Mouse (Mus musculus) heart, postnatal 36 days (tissue): ENCODE measurements at regions not wholly inside any gene's neighbourhood (a gene's known extent, or its start where the extent isn't known, plus 50 kb on each side); places are given as distances from the start of the nearest gene placed in this dataset.

ENCODE experiments used
- DNase-seq, 2 experiments: peaks; one replicate each; pipeline ENCODE4 v3.0.0; 2021 to 2022
- intact Hi-C: fragments of 180-260 bp; cut with DNase I; formaldehyde crosslinking; loops from one replicate; pipeline ENCODE4 v1.15.1; 2025

GRCm38 (mm10) chr9:14089791-14090256, 185.0 kb upstream of the Sesn3 start:
- intact Hi-C loops, result no loop called here
- peak; percentile 55 to 61 for DNase-seq

DNA sequence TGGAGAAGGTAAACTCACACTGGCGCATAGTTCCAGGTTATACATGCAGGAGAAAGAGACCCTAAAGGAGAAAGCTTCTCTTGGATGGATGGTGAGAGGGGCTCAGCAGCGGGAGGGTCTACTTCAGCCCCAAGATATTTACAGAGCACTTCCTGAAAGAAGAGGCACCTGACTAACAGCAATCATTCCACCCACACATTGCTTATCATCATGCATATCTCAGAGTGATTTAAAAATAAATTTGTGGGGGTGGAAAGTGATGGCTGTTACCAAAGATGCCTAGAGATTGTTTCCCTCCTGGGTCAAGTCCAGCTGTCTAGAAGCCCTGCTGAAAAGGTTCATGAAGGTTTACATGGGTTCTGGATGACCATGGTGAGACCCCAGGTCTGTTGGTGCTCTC, 184.4 kb upstream of the Sesn3 start:
- DNase-seq, result no peak
- intact Hi-C loops, result no loop called here

DNA sequence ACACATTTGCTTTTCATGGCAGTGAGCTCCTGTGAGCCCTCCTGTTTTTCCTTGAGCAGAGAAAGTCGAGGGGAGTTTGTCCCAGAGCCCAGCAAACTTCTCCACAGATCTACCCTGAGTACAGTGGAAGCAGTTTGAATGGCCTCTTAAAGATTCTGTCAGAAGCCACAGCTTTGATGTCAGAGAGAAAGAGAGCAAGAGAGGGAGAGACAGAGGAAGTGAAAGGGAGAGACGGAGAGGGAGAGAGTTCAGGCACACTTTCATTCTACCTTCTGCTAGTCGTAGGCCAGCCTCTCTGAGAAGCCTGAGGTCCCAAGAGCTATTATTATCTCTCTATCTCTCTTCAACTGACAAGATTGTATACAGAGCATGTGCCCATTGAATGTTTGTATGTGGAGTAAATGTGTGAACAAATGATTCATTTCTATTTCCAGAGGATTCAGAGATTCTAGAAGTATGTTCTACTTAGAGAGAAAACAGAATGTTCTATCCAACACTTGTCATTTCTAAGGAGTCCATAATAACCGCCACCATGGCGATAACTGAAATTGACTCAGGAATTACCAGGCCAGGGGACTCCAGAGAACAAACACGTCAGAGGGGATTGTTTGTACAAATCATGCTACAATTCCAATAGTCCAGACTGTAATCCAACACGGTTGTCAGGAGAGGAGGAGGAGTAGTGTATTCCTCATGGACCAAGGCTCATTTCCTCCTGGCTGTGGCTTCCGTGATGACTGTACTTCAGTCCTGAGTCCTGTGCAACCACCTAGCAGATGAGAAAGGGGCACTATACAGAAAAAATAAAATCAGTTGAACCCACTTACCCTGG, 183.6 kb upstream of the Sesn3 start:
- intact Hi-C loops, result no loop called here
- DNase-seq, result no peak

- no peak for DNase-seq
- intact Hi-C loops, result no loop called here
Measured at GRCm38 (mm10) chr9:14092996-14093442, 181.8 kb upstream of the Sesn3 start.

DNA sequence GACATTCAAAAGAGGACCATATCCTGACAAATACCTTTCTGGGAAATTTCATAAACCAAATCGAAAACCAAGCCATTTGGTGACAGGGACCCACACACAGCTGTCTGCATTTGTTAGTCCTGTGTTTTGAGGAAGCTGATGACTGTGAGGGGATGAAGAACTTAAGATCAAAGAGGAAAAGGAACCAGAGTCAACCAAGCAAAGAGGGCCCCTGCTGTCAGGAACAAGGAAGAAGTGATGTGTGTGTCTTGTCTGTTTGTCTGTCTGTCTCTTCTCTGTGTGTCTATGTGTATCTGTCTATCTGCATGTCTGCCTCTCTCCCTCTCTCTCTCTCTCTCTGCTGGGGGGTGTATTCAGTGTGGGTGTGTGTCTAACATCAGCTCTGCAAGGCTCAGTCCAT, 171.3 kb upstream of the Sesn3 start:
- no peak for DNase-seq
- intact Hi-C loops, result no loop called here

GRCm38 (mm10) chr9:14104921-14105320, 169.9 kb upstream of the Sesn3 start:
- no peak for DNase-seq
- intact Hi-C loops, result no loop called here

GRCm38 (mm10) chr9:14106371-14106770, 168.5 kb upstream of the Sesn3 start:
- intact Hi-C loops, result no loop called here

DNA sequence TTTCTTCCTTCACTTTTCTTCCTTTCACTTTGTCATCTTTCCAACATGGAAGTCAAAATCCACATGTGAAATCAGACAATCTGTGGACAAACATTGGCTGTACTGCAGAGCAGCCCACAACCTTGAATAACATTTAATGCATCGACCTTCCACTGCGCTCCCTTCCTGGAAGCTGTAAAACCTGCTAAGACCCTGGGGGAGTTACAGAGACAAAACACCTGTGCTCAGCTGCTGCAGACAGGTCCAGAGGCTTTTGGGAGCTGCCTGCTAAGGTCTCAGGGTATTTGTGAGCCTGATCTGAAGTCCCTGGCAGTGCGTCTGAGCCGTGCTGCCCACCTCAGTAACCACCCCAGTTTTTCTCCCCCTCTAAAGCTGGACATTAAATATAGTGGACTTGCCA, 166.1 kb upstream of the Sesn3 start:
- DNase-seq, result no peak
- intact Hi-C loops, result no loop called here

More at GRCm38 (mm10) chr9:14106371-14106770, 168.5 kb upstream of the Sesn3 start:
- DNase-seq, result no peak

DNA sequence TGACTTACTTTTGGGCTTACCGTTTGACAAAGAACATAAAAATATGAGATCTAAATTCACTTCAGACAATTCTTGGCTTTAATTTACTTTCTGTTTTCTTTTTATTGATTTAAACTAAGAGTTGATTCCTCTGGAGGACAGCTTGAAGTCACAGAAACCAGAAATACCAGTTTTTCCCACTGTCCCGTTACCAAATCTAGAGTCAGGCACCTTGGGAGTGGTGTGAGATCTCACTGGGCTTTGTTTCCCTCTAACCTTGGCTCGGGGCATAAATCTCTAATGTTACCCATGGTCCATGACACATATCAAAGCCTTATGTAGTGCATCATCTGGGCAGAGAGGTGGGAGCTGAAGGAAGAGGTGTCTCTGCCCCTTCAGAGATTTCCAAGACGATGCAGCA, 165.4 kb upstream of the Sesn3 start:
- intact Hi-C loops, result no loop called here

GRCm38 (mm10) chr9:14111713-14112112, 163.2 kb upstream of the Sesn3 start:
- intact Hi-C loops, result no loop called here
- no peak for DNase-seq

More for the DNA sequence above, 165.4 kb upstream of the Sesn3 start:
- DNase-seq, result no peak

- intact Hi-C loops, result no loop called here
- no peak for DNase-seq
Measured at GRCm38 (mm10) chr9:14115521-14115920, 159.3 kb upstream of the Sesn3 start.

- intact Hi-C loops, result no loop called here
- DNase-seq, result no peak
Measured at GRCm38 (mm10) chr9:14116097-14116840, 158.6 kb upstream of the Sesn3 start.

GRCm38 (mm10) chr9:14133372-14133771, 141.5 kb upstream of the Sesn3 start:
- DNase-seq, result no peak
- intact Hi-C loops, result no loop called here

DNA sequence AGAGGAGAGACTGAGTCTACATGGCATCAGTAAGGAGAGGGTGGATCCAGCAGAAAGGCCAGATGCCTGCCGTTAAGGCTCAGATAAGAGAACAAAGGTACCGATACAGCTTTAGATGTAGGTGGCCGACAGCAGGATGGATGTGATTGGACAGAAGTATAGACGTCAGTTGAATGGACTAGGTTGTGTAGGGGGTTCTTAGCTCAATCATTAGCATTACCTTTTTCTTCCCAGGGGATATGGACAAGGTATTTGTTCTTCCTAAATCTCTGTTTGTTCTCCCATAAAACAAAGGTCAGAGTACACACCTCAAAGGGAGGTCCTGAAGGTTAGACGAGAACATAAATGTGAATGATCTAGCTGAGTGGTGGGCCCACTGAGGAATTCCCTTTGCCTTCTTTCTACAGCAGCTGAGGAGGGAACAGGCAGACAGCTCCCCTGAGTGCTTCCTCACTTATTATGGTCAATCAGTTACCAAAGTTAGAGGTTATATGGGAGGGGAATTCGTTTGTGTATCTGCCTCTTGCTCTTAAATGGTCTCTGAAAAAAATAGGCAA, 139.9 kb upstream of the Sesn3 start:
- intact Hi-C loops, result no loop called here
- no peak for DNase-seq

GRCm38 (mm10) chr9:14141321-14141720, 133.5 kb upstream of the Sesn3 start:
- DNase-seq, result no peak
- intact Hi-C loops, result no loop called here

- intact Hi-C loops, result no loop called here
- no peak for DNase-seq
Measured at GRCm38 (mm10) chr9:14143988-14144387, 130.9 kb upstream of the Sesn3 start.

GRCm38 (mm10) chr9:14147088-14147487, 127.8 kb upstream of the Sesn3 start:
- DNase-seq, result peak in 1 of 2 experiments; percentile 28
- intact Hi-C loops, result loop anchor here (5.0 kb wide), 1 partner anchor 90 kb away; no protein-coding TSS in a partner anchor

DNA sequence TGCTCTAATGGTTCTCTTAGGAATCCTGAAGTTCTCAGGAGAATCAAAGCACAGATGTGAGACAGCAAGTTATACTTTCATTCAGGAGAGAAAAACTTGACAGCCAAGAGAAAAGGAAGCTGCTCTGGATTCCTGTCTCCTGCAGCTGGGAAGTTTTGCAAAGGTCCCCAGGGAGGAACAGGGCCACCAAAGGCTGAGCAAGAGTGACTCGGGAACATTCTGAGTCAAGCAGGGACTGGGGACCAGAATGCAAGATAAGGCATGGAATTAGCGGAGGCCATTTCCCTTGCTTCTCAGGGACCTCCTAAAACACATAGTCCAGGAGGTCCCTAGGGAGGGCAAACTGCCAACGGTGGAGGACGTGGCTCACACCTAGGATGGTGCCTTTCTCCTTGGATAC, 127.1 kb upstream of the Sesn3 start:
- peak; percentile 20 to 37 for DNase-seq
- intact Hi-C loops, result loop anchor here (5.0 kb wide), 1 partner anchor 90 kb away; no protein-coding TSS in a partner anchor

- no peak for DNase-seq
- intact Hi-C loops, result no loop called here
Measured at GRCm38 (mm10) chr9:14150288-14150687, 124.6 kb upstream of the Sesn3 start.

- intact Hi-C loops, result no loop called here
- DNase-seq, result no peak
Measured at GRCm38 (mm10) chr9:14156967-14157366, 117.9 kb upstream of the Sesn3 start.

- no peak for DNase-seq
- intact Hi-C loops, result no loop called here
Measured at GRCm38 (mm10) chr9:14158096-14158837, 116.6 kb upstream of the Sesn3 start.
